Mouse (Mus musculus) limb, embryonic 11.5 days (tissue): ENCODE results near the gene Srp54c. TPM values are rescaled to one million over a fixed set of nuclear protein-coding genes. Genes with fewer than 3 reads are reported as not detected.

ENCODE experiments used
- ATAC-seq: fragments of 200-750 bp; cut with Nextera tagmentation; 2 replicates; pipeline ENCODE4 v1.8.0; 2017; ENCODE audit warnings: low read depth; ENCODE audit not compliant: insufficient number of reproducible peaks, low FRiP score, low TSS enrichment
- DNase-seq: peaks from one replicate; pipeline ENCODE4 v3.0.0-alpha.2; 2015; ENCODE audit warnings: low spot score
- H3K27ac ChIP-seq: fragments of 300-500 bp; sonication (generic); replicated peaks from 2 replicates; pipeline ENCODE4 v1.5.1; 2014; ENCODE audit warnings: low read depth, mild to moderate bottlenecking, low read length
- H3K27me3 ChIP-seq: fragments of 300-500 bp; sonication (generic); 2 replicates; pipeline ENCODE4 v1.6.1; 2014; ENCODE audit warnings: mild to moderate bottlenecking, low read length, mixed read lengths; ENCODE audit not compliant: control insufficient read depth, insufficient read depth
- H3K36me3 ChIP-seq: fragments of 300-500 bp; sonication (generic); 2 replicates; pipeline ENCODE4 v1.6.1; 2014; ENCODE audit warnings: mild to moderate bottlenecking, low read length, moderate library complexity, mixed read lengths; ENCODE audit not compliant: control insufficient read depth, insufficient read depth
- H3K4me1 ChIP-seq: fragments of 300-500 bp; sonication (generic); 2 replicates; pipeline ENCODE4 v1.6.1; 2014; ENCODE audit warnings: low read length, mixed read lengths; ENCODE audit not compliant: control insufficient read depth, insufficient read depth
- H3K4me2 ChIP-seq: fragments of 300-500 bp; sonication (generic); 2 replicates; pipeline ENCODE4 v1.6.1; 2014; ENCODE audit warnings: low read depth, mild to moderate bottlenecking, moderate library complexity; ENCODE audit not compliant: severe bottlenecking
- H3K4me3 ChIP-seq: fragments of 300-500 bp; sonication (generic); 2 replicates; pipeline ENCODE4 v1.5.1; 2014; ENCODE audit warnings: low read depth, low read length
- H3K9ac ChIP-seq: fragments of 300-500 bp; sonication (generic); 2 replicates; pipeline ENCODE4 v1.6.1; 2014; ENCODE audit warnings: mild to moderate bottlenecking, low read length
- H3K9me3 ChIP-seq: fragments of 300-500 bp; sonication (generic); 2 replicates; pipeline ENCODE4 v1.6.1; 2016; ENCODE audit warnings: low read length; ENCODE audit not compliant: control insufficient read depth
- WGBS: fragments of 180-500 bp; shearing (Covaris S2); extraction: QIAGEN DNeasy Blood & Tissue Kit; methylation state at CpG from one replicate; pipeline ENCODE4 v1.1.7; 2014; 5-methylcytosine and 5-hydroxymethylcytosine counted together
- polyA plus RNA-seq: library from polyadenylated mRNA; unstranded; fragments of >200 nt; fragmentation: Nextera tagmentation; extraction: Ambion mirVana; gene quantifications from 2 replicates; pipeline ENCODE4 v1.2.1, GENCODE M21; 2014

Srp54c gene
- polyA plus RNA-seq, 1 experiment from 2014 or later = 64.9 TPM

DNA sequence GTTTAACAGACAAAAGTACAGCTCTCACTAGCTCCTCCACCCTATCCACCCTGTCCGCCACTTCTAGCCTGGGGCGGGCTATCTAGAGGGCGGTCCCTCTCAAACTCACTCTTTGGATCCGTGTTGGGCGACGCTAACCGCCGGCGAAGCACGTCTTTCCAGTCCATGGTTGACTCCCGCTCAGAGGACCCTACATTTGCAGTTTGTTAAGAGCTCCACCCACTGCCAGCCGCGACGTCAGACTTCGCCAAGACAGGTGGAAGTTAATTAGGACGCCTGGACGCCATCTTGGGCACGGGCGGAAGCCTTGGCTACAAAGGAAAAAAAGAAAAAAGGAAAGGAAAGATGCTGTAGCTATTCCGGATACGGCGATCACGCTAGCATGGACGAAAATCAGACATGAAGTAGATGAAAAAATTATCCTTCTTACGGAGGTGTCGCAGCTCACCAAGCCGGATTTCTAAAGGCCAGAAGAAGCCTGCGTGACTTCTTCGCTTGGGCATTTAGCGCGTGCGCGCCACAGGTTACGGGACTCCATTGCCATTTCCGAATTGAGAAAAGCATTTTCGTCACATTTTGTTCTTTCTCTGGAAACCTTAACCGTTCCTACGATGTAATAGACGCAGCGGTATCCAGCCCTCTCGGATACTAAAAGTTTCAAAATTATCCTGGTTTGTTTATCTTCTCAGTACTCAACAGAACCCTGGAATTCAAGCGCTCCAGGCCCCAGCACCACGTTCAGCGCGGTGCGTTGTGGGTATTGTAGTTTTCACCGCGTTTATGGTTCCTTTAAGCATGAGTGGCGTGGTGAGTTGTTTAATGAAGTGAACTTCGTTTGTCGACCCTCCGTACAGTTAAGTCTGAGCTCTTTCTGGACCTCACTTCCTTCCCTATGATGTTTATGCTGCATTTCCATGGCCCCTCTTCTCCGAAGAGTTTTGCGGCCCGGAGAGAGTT is 72.8 kb downstream of the Srp54c start, which contains the start of gene Ppp2r3c:
Gene Ppp2r3c (minus strand): TSS at position 514 of the 957 bp plus-strand sequence.
- Histone ChIP-seq H3K4me2 (peak within 1 kb of the TSS; percentile 48), H3K27ac (peak within 1 kb of the TSS; percentile 79), H3K27me3 (no peaks in the 10 kb centered on the region), H3K9ac (peak within 1 kb of the TSS; percentile 83), H3K36me3 (peaks cover 7% of the 10 kb centered on the region; the same call in 1 of the 2 replicates), H3K4me3 (peak within 1 kb of the TSS; percentile 61), H3K9me3 (no peaks in the 10 kb centered on the region), H3K4me1 (0 out of 2 replicates have a peak, but pooled peaks cover 4% of the 10 kb centered on the region)
- ATAC-seq (peak; percentile 89), DNase-seq (peak; percentile 93)
- under 1% methylated on average over 55 of the region's 55 CpGs for WGBS

DNA sequence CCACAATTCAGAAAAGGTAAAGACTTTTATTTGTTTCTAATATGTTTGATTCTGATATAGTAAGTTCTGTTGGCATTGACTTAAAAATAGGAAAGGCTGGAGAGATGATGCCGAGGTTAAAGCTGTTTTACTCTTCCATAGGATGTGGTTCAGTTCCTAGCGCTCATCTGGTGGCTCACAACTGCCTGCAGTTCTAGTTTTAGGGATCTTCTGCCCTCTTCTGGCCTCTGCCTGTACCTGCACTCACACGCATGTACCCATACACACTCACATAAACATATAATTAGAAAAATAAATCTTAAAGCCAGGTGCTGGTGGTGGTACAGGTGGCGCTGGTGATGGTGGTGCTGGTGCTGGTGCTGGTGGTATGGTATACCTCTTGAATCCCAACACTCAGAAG is 76.4 kb downstream of the Srp54c start:
- 96% methylated on average over 4 of the region's 4 CpGs for whole genome bisulfite sequencing
- Histone ChIP-seq H3K9me3 (no peaks in the 10 kb centered on the region), H3K4me3 (no peak overlapping the region), H3K4me2 (no peak overlapping the region), H3K27me3 (no peaks in the 10 kb centered on the region), H3K9ac (no peak overlapping the region), H3K4me1 (no peaks in the 10 kb centered on the region), H3K27ac (no peak overlapping the region), H3K36me3 (no peaks in the 10 kb centered on the region)
- DNase-seq = no peak
- ATAC-seq = no peak

DNA sequence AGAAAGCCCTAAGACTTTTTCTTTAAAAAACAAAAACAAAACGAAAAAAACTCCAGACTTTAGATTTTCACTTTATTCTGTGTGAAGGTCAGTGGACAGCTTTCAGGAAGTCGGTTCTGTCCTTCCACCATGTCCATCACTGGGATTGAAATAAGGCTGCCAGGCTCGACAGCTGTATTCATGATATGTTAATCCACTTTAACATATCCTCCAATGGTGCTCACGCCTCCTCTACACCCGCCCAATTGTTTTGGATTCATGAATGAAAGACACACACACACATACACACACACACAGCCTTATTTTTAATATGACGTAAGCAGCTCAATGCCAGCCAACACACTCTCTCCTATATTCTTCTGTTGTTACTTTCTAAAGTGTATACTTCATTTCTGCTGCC is 77.6 kb downstream of the Srp54c start:
- no peak overlapping the region for H3K4me3 ChIP-seq
- no peaks in the 10 kb centered on the region for H3K27me3 ChIP-seq
- H3K4me1 ChIP-seq = no peaks in the 10 kb centered on the region
- no peaks in the 10 kb centered on the region for H3K36me3 ChIP-seq
- no peak overlapping the region for H3K27ac ChIP-seq
- H3K4me2 ChIP-seq = no peak overlapping the region
- no peaks in the 10 kb centered on the region for H3K9me3 ChIP-seq
- 88% methylated on average over 6 of the region's 6 CpGs for WGBS
- ATAC-seq (no peak), DNase-seq (no peak)
- H3K9ac ChIP-seq = no peak overlapping the region

DNA sequence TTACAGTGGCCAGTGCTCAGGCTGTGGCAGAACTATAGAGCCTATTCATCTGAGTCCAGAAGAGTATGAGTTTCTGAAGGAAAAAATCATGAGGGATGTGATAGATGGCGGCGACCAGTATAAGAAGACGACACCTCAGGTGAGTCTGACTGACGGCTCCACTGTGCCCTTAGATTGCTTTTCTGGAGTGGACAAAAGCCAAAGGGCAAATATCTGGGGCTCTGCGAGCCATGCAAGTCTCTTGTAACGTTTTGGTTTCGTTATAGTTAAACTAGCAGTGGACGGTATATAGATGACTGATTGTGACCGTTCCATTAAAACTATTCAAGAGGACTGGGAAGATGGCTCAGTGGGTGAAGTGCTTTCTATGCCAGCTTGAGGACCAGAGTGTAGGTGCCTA is 78.8 kb downstream of the Srp54c start:
- Histone ChIP-seq H3K4me3 (no peak overlapping the region), H3K4me2 (no peak overlapping the region), H3K9ac (no peak overlapping the region), H3K27me3 (no peaks in the 10 kb centered on the region), H3K4me1 (no peaks in the 10 kb centered on the region), H3K9me3 (no peaks in the 10 kb centered on the region), H3K27ac (no peak overlapping the region), H3K36me3 (no peaks in the 10 kb centered on the region)
- WGBS = 93% methylated on average over 9 of the region's 9 CpGs
- DNase-seq = no peak
- ATAC-seq = no peak

DNA sequence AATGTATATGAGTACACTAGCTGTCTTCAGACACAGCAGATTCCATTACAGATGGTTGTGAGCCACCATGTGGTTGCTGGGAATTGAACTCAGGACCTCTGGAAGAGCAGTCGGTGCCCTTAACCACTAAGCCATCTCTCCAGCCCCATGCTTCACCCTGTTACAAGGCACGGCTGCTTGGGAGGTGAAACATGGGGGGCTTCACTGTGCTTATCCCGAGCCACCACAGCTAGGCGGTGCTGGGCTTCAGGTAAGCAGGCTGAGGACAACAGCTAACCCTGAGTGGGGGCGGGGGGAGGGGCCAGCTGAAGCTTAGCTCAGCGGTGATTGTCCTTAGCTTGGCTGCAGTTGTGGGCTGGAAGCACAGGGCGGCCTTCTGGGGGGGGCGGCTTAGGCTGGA is 79.5 kb downstream of the Srp54c start:
- Histone ChIP-seq H3K9ac (no peak overlapping the region), H3K4me1 (no peaks in the 10 kb centered on the region), H3K4me2 (no peak overlapping the region), H3K4me3 (no peak overlapping the region), H3K9me3 (no peaks in the 10 kb centered on the region), H3K36me3 (no peaks in the 10 kb centered on the region; the same call in 1 of the 2 replicates), H3K27ac (no peak overlapping the region), H3K27me3 (no peaks in the 10 kb centered on the region)
- ATAC-seq (no peak), DNase-seq (no peak)
- 79% methylated on average over 8 of the region's 8 CpGs for WGBS

DNA sequence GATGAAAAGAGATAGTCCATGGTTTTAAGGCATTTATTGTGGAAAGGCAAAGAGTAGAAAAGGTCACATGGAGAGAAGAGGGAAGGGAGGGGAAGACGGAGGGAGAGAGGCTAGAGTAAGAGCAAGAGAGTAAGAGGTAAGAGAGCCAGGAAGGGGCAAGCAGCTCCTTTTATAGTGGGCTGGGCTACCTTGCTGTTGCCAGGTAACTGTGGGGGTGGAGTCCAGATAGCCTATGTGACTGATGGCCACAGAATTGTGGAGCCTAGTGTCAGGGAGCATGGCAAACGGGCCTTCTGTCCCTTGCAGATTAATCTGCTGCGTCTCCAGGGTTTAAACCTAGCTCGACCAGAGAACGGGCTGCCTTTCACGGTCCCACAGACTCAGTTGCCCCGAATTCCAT is 81.9 kb downstream of the Srp54c start:
- Histone ChIP-seq H3K27ac (no peak overlapping the region), H3K9me3 (no peaks in the 10 kb centered on the region), H3K4me3 (no peak overlapping the region), H3K4me2 (no peak overlapping the region), H3K4me1 (no peaks in the 10 kb centered on the region), H3K9ac (no peak overlapping the region), H3K27me3 (no peaks in the 10 kb centered on the region), H3K36me3 (no peaks in the 10 kb centered on the region; the same call in 1 of the 2 replicates)
- DNase-seq = no peak
- 87% methylated on average over 7 of the region's 7 CpGs for WGBS
- ATAC-seq = no peak

Other genes with a start within 250 kb of the Srp54c start
- not detected in 2 replicates for gene Gm20403, start 243.6 kb upstream of the Srp54c start, polyA plus RNA-seq
- 25.3 and 32.4 TPM in 2 replicates for gene Baz1a, start 215.8 kb upstream of the Srp54c start, polyA plus RNA-seq
- gene 2700097O09Rik, start 150.1 kb upstream of the Srp54c start, polyA plus RNA-seq = 40.8 and 41.6 TPM in 2 replicates
- gene Srp54a, start 149.9 kb upstream of the Srp54c start, polyA plus RNA-seq = 165 and 174 TPM in 2 replicates
- gene Fam177a, start 105.7 kb upstream of the Srp54c start, polyA plus RNA-seq = 11.3 and 13.0 TPM in 2 replicates
- 50.8 and 51.2 TPM in 2 replicates for gene Srp54b, start 75.1 kb upstream of the Srp54c start, polyA plus RNA-seq
- gene 1700047I17Rik2, start 30.6 kb upstream of the Srp54c start, polyA plus RNA-seq = 4.8 and 5.5 TPM in 2 replicates
- 17.1 and 20.4 TPM in 2 replicates for gene 1110008L16Rik, start 69.4 kb downstream of the Srp54c start, polyA plus RNA-seq
- gene Ppp2r3c, start 72.8 kb downstream of the Srp54c start, polyA plus RNA-seq = 28.2 and 30.0 TPM in 2 replicates
- gene Psma6, start 154.1 kb downstream of the Srp54c start, polyA plus RNA-seq = 478 and 499 TPM in 2 replicates